Mouse (Mus musculus) layer of hippocampus, adult 18-20 months (tissue): Measurements from ENCODE around the gene Slc39a10. TPM values are rescaled to one million over a fixed set of nuclear protein-coding genes. Genes with fewer than 3 reads are reported as not detected.
"Not testable (repeated sequence)": the region's sequence is repeated elsewhere in the genome, so short reads cannot be mapped to it uniquely, and the experiment has no call there.

Experiments used
- DNase-seq, 2 experiments: peaks; one replicate each; pipeline ENCODE4 v3.0.0; 2022; ENCODE audit warnings: low spot score in 2 of 2
- total RNA-seq, 2 experiments: library from RNA; stranded (reverse); gene quantifications; 2 replicates each; pipeline ENCODE4 v1.2.3; 2021

Gene Slc39a10
- total RNA-seq, 2 experiments from 2014 or later, result 96.4 to 102 TPM

- DNase-seq, result peak in 1 of 2 experiments; percentile 15
These were observed 110.4 kb downstream of the Slc39a10 start for GRCm38 (mm10) chr1:46782227-46782626.

- DNase-seq, result not testable (repeated sequence)
These were observed 122.5 kb downstream of the Slc39a10 start for GRCm38 (mm10) chr1:46770077-46770695.

GRCm38 (mm10) chr1:46769318-46769717, 123.3 kb downstream of the Slc39a10 start:
- not testable (repeated sequence) for DNase-seq

- not testable (repeated sequence) for DNase-seq
These were observed 128.1 kb downstream of the Slc39a10 start for GRCm38 (mm10) chr1:46764600-46764999.
